Mouse (Mus musculus): ENCODE measurements around the gene Rapgef2.

- TF ChIP-seq CTCF (conservative IDR thresholded peaks at IDR 0.05; ENCODE audit: low read length) = no peak
- no peak for TF ChIP-seq NANOG (IDR thresholded peaks at IDR 0.05; ENCODE audit: borderline replicate concordance, low read length)
These were observed 113.0 kb downstream of the Rapgef2 start for GRCm38 (mm10) chr3:79173291-79173690.

All from E14TG2a.4 (cell line).